Mouse (Mus musculus) liver, postnatal 0 days (tissue): ENCODE measurements at regions not wholly inside any gene's neighbourhood (a gene's known extent, or its start where the extent isn't known, plus 50 kb on each side); places are given as distances from the start of the nearest gene placed in this dataset.

Source experiments
- CTCF ChIP-seq: sonication (generic); IDR thresholded peaks from 2 replicates; pipeline ENCODE4 v1.5.1; 2016; ENCODE audit warnings: antibody characterized with exemption, low read depth
- EP300 ChIP-seq: IDR thresholded peaks from 2 replicates; pipeline ENCODE4 v1.6.1; 2016; ENCODE audit warnings: antibody characterized with exemption, low read depth, mild to moderate bottlenecking

- TF ChIP-seq CTCF = no peak
- no peak for TF ChIP-seq EP300
These were observed 51.9 kb upstream of the Tab2 start for GRCm38 (mm10) chr10:8007990-8008368.
